Mouse (Mus musculus): ENCODE measurements around the gene Rhov. TPM values are rescaled to one million over a fixed set of nuclear protein-coding genes. Genes with fewer than 3 reads are reported as not detected.

Rhov gene
- total RNA-seq, 1 experiment, result 1.9 TPM

- Histone ChIP-seq H3K9me3 (ENCODE audit: control insufficient read depth, insufficient read depth, low read depth, low read length) (no peaks in the 10 kb centered on the region), H3K36me3 (ENCODE audit: control insufficient read depth, insufficient read depth, low read length, poor library complexity, severe bottlenecking) (peaks cover 49% of the 10 kb centered on the region), H3K4me1 (ENCODE audit: control insufficient read depth in 2 of 2, insufficient read depth in 2 of 2, low read length in 2 of 2, poor library complexity in 1 of 2) (peaks cover 5 to 20% of the 10 kb centered on the region in 2 experiments; a peak in 1 of 4 replicates), H3K27ac (ENCODE audit: insufficient read depth, low read depth, low read length, poor library complexity, severe bottlenecking) (no peak overlapping the region), H3K4me3 (ENCODE audit: insufficient read depth in 1 of 2, low read depth in 1 of 2, low read length in 2 of 2, poor library complexity in 1 of 2, severe bottlenecking in 1 of 2) (no peak overlapping the region), H3K9ac (ENCODE audit: insufficient read depth, low read depth, low read length, poor library complexity, severe bottlenecking) (no peak overlapping the region)
- no peak for DNase-seq (ENCODE audit: low read depth, low spot score)
- in situ Hi-C loops (cut with MboI; ENCODE audit: low sequenced_read_pairs in 2 of 2, unreplicated experiment in 2 of 2), result no loop called here
- TF ChIP-seq ZNF384 (IDR thresholded peaks at IDR 0.05; ENCODE audit: low read depth, low read length), result no peak
- no peak for TF ChIP-seq MAFK (IDR thresholded peaks at IDR 0.05; ENCODE audit: insufficient read depth, low read depth, low read length)
- TF ChIP-seq HCFC1 (IDR thresholded peaks at IDR 0.05; ENCODE audit: borderline replicate concordance, insufficient read depth, low read length), result no peak
- TF ChIP-seq ZC3H11A (IDR thresholded peaks at IDR 0.05; ENCODE audit: borderline replicate concordance, low read depth, low read length), result no peak
- no peak for TF ChIP-seq CHD2 (IDR thresholded peaks at IDR 0.05; ENCODE audit: low read depth, low read length)
These were observed 25.8 kb downstream of the Rhov start for GRCm38 (mm10) chr2:119245246-119245645.

DNA sequence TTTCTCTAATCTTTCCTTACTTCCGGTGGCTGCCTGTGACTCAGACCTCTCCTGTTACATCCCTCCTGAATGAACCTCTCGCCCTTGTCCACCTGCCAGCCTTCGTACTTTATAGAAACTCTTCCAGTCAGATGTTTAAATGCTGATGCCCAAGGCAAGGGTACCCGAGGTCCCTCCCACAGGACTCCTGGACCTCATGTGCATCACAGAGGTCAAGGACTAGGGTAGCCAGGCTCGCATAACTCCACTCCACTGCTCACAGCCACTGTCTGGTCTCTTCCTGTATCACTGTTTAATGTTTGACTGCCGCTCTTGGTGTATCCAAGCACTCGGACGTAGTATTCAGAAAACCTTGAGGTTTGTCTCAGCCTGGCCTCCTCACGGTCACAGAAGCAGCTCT is 28.5 kb downstream of the Rhov start:
- peaks cover 5 to 23% of the 10 kb centered on the region in 2 experiments; a peak in 2 of 4 replicates for H3K4me1 ChIP-seq (ENCODE audit: control insufficient read depth in 2 of 2, insufficient read depth in 2 of 2, low read length in 2 of 2, poor library complexity in 1 of 2)
- no peak for TF ChIP-seq MAFK (IDR thresholded peaks at IDR 0.05; ENCODE audit: insufficient read depth, low read depth, low read length)
- no peak for TF ChIP-seq ZNF384 (IDR thresholded peaks at IDR 0.05; ENCODE audit: low read depth, low read length)
- no peak overlapping the region for H3K27ac ChIP-seq (ENCODE audit: insufficient read depth, low read depth, low read length, poor library complexity, severe bottlenecking)
- H3K9me3 ChIP-seq (ENCODE audit: control insufficient read depth, insufficient read depth, low read depth, low read length), result no peaks in the 10 kb centered on the region
- H3K36me3 ChIP-seq (ENCODE audit: control insufficient read depth, insufficient read depth, low read length, poor library complexity, severe bottlenecking), result peaks cover 36% of the 10 kb centered on the region
- in situ Hi-C loops (cut with MboI; ENCODE audit: low sequenced_read_pairs in 2 of 2, unreplicated experiment in 2 of 2), result no loop called here
- H3K9ac ChIP-seq (ENCODE audit: insufficient read depth, low read depth, low read length, poor library complexity, severe bottlenecking), result no peak overlapping the region
- no peak for DNase-seq (ENCODE audit: low read depth, low spot score)
- no peak overlapping the region for H3K4me3 ChIP-seq (ENCODE audit: insufficient read depth in 1 of 2, low read depth in 1 of 2, low read length in 2 of 2, poor library complexity in 1 of 2, severe bottlenecking in 1 of 2)

GRCm38 (mm10) chr2:119240819-119241186 is 30.3 kb downstream of the Rhov start:
- Histone ChIP-seq H3K9ac (ENCODE audit: insufficient read depth, low read depth, low read length, poor library complexity, severe bottlenecking) (no peak overlapping the region), H3K27ac (ENCODE audit: insufficient read depth, low read depth, low read length, poor library complexity, severe bottlenecking) (no peak overlapping the region), H3K4me3 (ENCODE audit: insufficient read depth in 1 of 2, low read depth in 1 of 2, low read length in 2 of 2, poor library complexity in 1 of 2, severe bottlenecking in 1 of 2) (no peak overlapping the region), H3K9me3 (ENCODE audit: control insufficient read depth, insufficient read depth, low read depth, low read length) (no peaks in the 10 kb centered on the region), H3K36me3 (ENCODE audit: control insufficient read depth, insufficient read depth, low read length, poor library complexity, severe bottlenecking) (peaks cover 26% of the 10 kb centered on the region), H3K4me1 (ENCODE audit: control insufficient read depth in 2 of 2, insufficient read depth in 2 of 2, low read length in 2 of 2, poor library complexity in 1 of 2) (peaks cover 7 to 23% of the 10 kb centered on the region in 2 experiments; a peak in 3 of 4 replicates)
- in situ Hi-C loops (cut with MboI; ENCODE audit: low sequenced_read_pairs in 2 of 2, unreplicated experiment in 2 of 2), result no loop called here
- no peak for TF ChIP-seq HCFC1 (IDR thresholded peaks at IDR 0.05; ENCODE audit: borderline replicate concordance, insufficient read depth, low read length)
- TF ChIP-seq CHD2 (IDR thresholded peaks at IDR 0.05; ENCODE audit: low read depth, low read length), result no peak
- TF ChIP-seq MAFK (IDR thresholded peaks at IDR 0.05; ENCODE audit: insufficient read depth, low read depth, low read length), result no peak
- no peak for TF ChIP-seq ZNF384 (IDR thresholded peaks at IDR 0.05; ENCODE audit: low read depth, low read length)
- TF ChIP-seq ZC3H11A (IDR thresholded peaks at IDR 0.05; ENCODE audit: borderline replicate concordance, low read depth, low read length), result no peak
- no peak for DNase-seq (ENCODE audit: low read depth, low spot score)

GRCm38 (mm10) chr2:119240075-119240818 is 30.8 kb downstream of the Rhov start:
- Histone ChIP-seq H3K9ac (ENCODE audit: insufficient read depth, low read depth, low read length, poor library complexity, severe bottlenecking) (peak overlapping the region; percentile 10; the same call in 1 of the 2 replicates), H3K27ac (ENCODE audit: insufficient read depth, low read depth, low read length, poor library complexity, severe bottlenecking) (0 out of 2 replicates have a peak overlapping the region, but pooled peaks have one; percentile 9), H3K9me3 (ENCODE audit: control insufficient read depth, insufficient read depth, low read depth, low read length) (no peaks in the 10 kb centered on the region), H3K36me3 (ENCODE audit: control insufficient read depth, insufficient read depth, low read length, poor library complexity, severe bottlenecking) (peaks cover 21% of the 10 kb centered on the region), H3K4me3 (ENCODE audit: insufficient read depth in 1 of 2, low read depth in 1 of 2, low read length in 2 of 2, poor library complexity in 1 of 2, severe bottlenecking in 1 of 2) (peak overlapping the region; percentile 12 to 13; a peak in 2 of 4 replicates), H3K4me1 (ENCODE audit: control insufficient read depth in 2 of 2, insufficient read depth in 2 of 2, low read length in 2 of 2, poor library complexity in 1 of 2) (peaks cover 7 to 23% of the 10 kb centered on the region in 2 experiments; a peak in 3 of 4 replicates)
- in situ Hi-C loops (cut with MboI; ENCODE audit: low sequenced_read_pairs in 2 of 2, unreplicated experiment in 2 of 2), result no loop called here
- no peak for DNase-seq (ENCODE audit: low read depth, low spot score)
- TF ChIP-seq CHD2 (IDR thresholded peaks at IDR 0.05; ENCODE audit: low read depth, low read length), result no peak
- no peak for TF ChIP-seq HCFC1 (IDR thresholded peaks at IDR 0.05; ENCODE audit: borderline replicate concordance, insufficient read depth, low read length)
- TF ChIP-seq ZNF384 (IDR thresholded peaks at IDR 0.05; ENCODE audit: low read depth, low read length), result peak; percentile 84
- no peak for TF ChIP-seq MAFK (IDR thresholded peaks at IDR 0.05; ENCODE audit: insufficient read depth, low read depth, low read length)
- TF ChIP-seq ZC3H11A (IDR thresholded peaks at IDR 0.05; ENCODE audit: borderline replicate concordance, low read depth, low read length), result no peak

Data from ES-E14 (cell line).